Mouse (Mus musculus) intestine, embryonic 15.5 days (tissue): Measurements from ENCODE around the gene AW011738. TPM values are rescaled to one million over a fixed set of nuclear protein-coding genes. Genes with fewer than 3 reads are reported as not detected.

Experiments
- ATAC-seq: fragments of 200-750 bp; cut with Nextera tagmentation; 2 replicates; pipeline ENCODE4 v1.8.0; 2017; ENCODE audit warnings: moderate TSS enrichment, moderate library complexity
- H3K27ac ChIP-seq: fragments of 300-500 bp; sonication (generic); 2 replicates; pipeline ENCODE4 v1.5.1; 2015; ENCODE audit warnings: mild to moderate bottlenecking, inconsistent platforms
- H3K27me3 ChIP-seq: fragments of 300-500 bp; sonication (generic); replicated peaks from 2 replicates; pipeline ENCODE4 v1.6.1; 2015; ENCODE audit warnings: inconsistent platforms
- H3K36me3 ChIP-seq: fragments of 300-500 bp; sonication (generic); 2 replicates; pipeline ENCODE4 v1.6.1; 2015; ENCODE audit warnings: inconsistent platforms
- H3K4me1 ChIP-seq: fragments of 300-500 bp; sonication (generic); replicated peaks from 2 replicates; pipeline ENCODE4 v1.6.1; 2015; ENCODE audit warnings: inconsistent platforms
- H3K4me2 ChIP-seq: fragments of 300-500 bp; sonication (generic); replicated peaks from 2 replicates; pipeline ENCODE4 v1.6.1; 2015; ENCODE audit warnings: mild to moderate bottlenecking, inconsistent platforms
- H3K4me3 ChIP-seq: fragments of 300-500 bp; sonication (generic); replicated peaks from 2 replicates; pipeline ENCODE4 v1.5.1; 2015; ENCODE audit warnings: inconsistent platforms
- H3K9ac ChIP-seq: fragments of 300-500 bp; sonication (generic); 2 replicates; pipeline ENCODE4 v1.6.1; 2015; ENCODE audit warnings: inconsistent platforms
- H3K9me3 ChIP-seq: fragments of 300-500 bp; sonication (generic); 2 replicates; pipeline ENCODE4 v1.6.1; 2016; ENCODE audit warnings: inconsistent platforms
- WGBS: fragments of 180-500 bp; shearing (Covaris S2); methylation state at CpG from one replicate; pipeline ENCODE4 v1.1.7; 2015; 5-methylcytosine and 5-hydroxymethylcytosine counted together
- polyA plus RNA-seq: library from polyadenylated mRNA; unstranded; fragments of >200 nt; fragmentation: Nextera tagmentation; extraction: Ambion mirVana; gene quantifications from 2 replicates; pipeline ENCODE4 v1.2.1, GENCODE M21; 2015

Gene AW011738
- polyA plus RNA-seq, 1 experiment from 2014 or later: 2.1 TPM

- Histone ChIP-seq H3K9ac (no peak overlapping the region), H3K4me2 (peak overlapping the region; percentile 45)
- WGBS: 3% methylated on average over 30 of the region's 30 CpGs
Measured at GRCm38 (mm10) chr4:156254361-156255077, 51.4 kb downstream of the AW011738 start.

More at GRCm38 (mm10) chr4:156254361-156255077, 51.4 kb downstream of the AW011738 start:
- peaks cover 12% of the 10 kb centered on the region for H3K4me1 ChIP-seq
- H3K4me3 ChIP-seq: peak overlapping the region; percentile 12; the same call in 1 of the 2 replicates
- H3K27me3 ChIP-seq: peaks cover 31% of the 10 kb centered on the region
- ATAC-seq: peak; percentile 60
- no peak overlapping the region for H3K27ac ChIP-seq
- H3K36me3 ChIP-seq: no peaks in the 10 kb centered on the region
- no peaks in the 10 kb centered on the region for H3K9me3 ChIP-seq

Other genes starting within 250 kb of the AW011738 start
- 60.1 and 60.2 TPM in 2 replicates for gene C1qtnf12, start 241.0 kb upstream of the AW011738 start, polyA plus RNA-seq
- gene B3galt6, start 210.7 kb upstream of the AW011738 start, polyA plus RNA-seq: 13.4 and 14.0 TPM in 2 replicates
- 154 and 166 TPM in 2 replicates for gene Sdf4, start 210.4 kb upstream of the AW011738 start, polyA plus RNA-seq
- 0.49 and 0.52 TPM in 2 replicates for gene Tnfrsf4, start 189.5 kb upstream of the AW011738 start, polyA plus RNA-seq
- 1.1 and 1.6 TPM in 2 replicates for gene Tnfrsf18, start 177.1 kb upstream of the AW011738 start, polyA plus RNA-seq
- 3.1 and 3.9 TPM in 2 replicates for gene Ttll10, start 143.9 kb upstream of the AW011738 start, polyA plus RNA-seq
- 22.2 and 22.8 TPM in 2 replicates for gene 9430015G10Rik, start 93.3 kb upstream of the AW011738 start, polyA plus RNA-seq
- gene Rnf223, start 72.8 kb upstream of the AW011738 start, polyA plus RNA-seq: 0.06 and 0.18 TPM in 2 replicates
- 52.1 and 56.5 TPM in 2 replicates for gene Agrn, start 5.8 kb upstream of the AW011738 start, polyA plus RNA-seq
- gene Isg15, start 2.5 kb upstream of the AW011738 start, polyA plus RNA-seq: 1.8 and 2.0 TPM in 2 replicates
- 0.40 and 0.51 TPM in 2 replicates for gene Perm1, start 12.6 kb downstream of the AW011738 start, polyA plus RNA-seq
- 12.6 and 14.8 TPM in 2 replicates for gene Plekhn1, start 31.6 kb downstream of the AW011738 start, polyA plus RNA-seq
- 86.5 and 87.8 TPM in 2 replicates for gene Noc2l, start 32.7 kb downstream of the AW011738 start, polyA plus RNA-seq
- gene Samd11, start 52.4 kb downstream of the AW011738 start, polyA plus RNA-seq: 0.69 and 1.00 TPM in 2 replicates
- not detected in 2 replicates for gene Vmn2r-ps159, start 127.8 kb downstream of the AW011738 start, polyA plus RNA-seq